Mouse (Mus musculus): ENCODE measurements at regions not wholly inside any gene's neighbourhood (a gene's known extent, or its start where the extent isn't known, plus 50 kb on each side); places are given as distances from the start of the nearest gene placed in this dataset.

- no peak for DNase-seq (ENCODE audit: low spot score in 2 of 2)
Observed at GRCm38 (mm10) chr7:73261750-73262149, 113.6 kb upstream of the Rgma start.

GRCm38 (mm10) chr7:73262526-73262925, 112.8 kb upstream of the Rgma start:
- no peak for DNase-seq (ENCODE audit: low spot score in 2 of 2)

GRCm38 (mm10) chr7:73269626-73270025, 105.7 kb upstream of the Rgma start:
- DNase-seq (ENCODE audit: low spot score in 2 of 2): no peak

- DNase-seq (ENCODE audit: low spot score in 2 of 2): no peak
Observed at GRCm38 (mm10) chr7:73272787-73273186, 102.5 kb upstream of the Rgma start.

- DNase-seq (ENCODE audit: low spot score in 2 of 2): peak; percentile 1 to 51
Observed at GRCm38 (mm10) chr7:73275814-73276271, 99.5 kb upstream of the Rgma start.

- DNase-seq (ENCODE audit: low spot score in 2 of 2): no peak
Observed at GRCm38 (mm10) chr7:73278616-73279015, 96.7 kb upstream of the Rgma start.

- DNase-seq (ENCODE audit: low spot score in 2 of 2): no peak
Observed at GRCm38 (mm10) chr7:73279936-73280445, 95.3 kb upstream of the Rgma start.

- no peak for DNase-seq (ENCODE audit: low spot score in 2 of 2)
Observed at GRCm38 (mm10) chr7:73286244-73286643, 89.1 kb upstream of the Rgma start.

GRCm38 (mm10) chr7:73293337-73293736, 82.0 kb upstream of the Rgma start:
- no peak for DNase-seq (ENCODE audit: low spot score in 2 of 2)

- DNase-seq (ENCODE audit: low spot score in 2 of 2): no peak
Observed at GRCm38 (mm10) chr7:73294399-73294798, 80.9 kb upstream of the Rgma start.

GRCm38 (mm10) chr7:73302501-73302900, 72.8 kb upstream of the Rgma start:
- no peak for DNase-seq (ENCODE audit: low spot score in 2 of 2)

- DNase-seq (ENCODE audit: low spot score in 2 of 2): no peak
Observed at GRCm38 (mm10) chr7:73303818-73304217, 71.5 kb upstream of the Rgma start.

GRCm38 (mm10) chr7:73304799-73305198, 70.5 kb upstream of the Rgma start:
- DNase-seq (ENCODE audit: low spot score in 2 of 2): no peak

GRCm38 (mm10) chr7:73305286-73305975, 69.9 kb upstream of the Rgma start:
- DNase-seq (ENCODE audit: low spot score in 2 of 2): no peak

GRCm38 (mm10) chr7:73306296-73306695, 69.0 kb upstream of the Rgma start:
- no peak for DNase-seq (ENCODE audit: low spot score in 2 of 2)

GRCm38 (mm10) chr7:73306728-73307127, 68.6 kb upstream of the Rgma start:
- no peak for DNase-seq (ENCODE audit: low spot score in 2 of 2)

- DNase-seq (ENCODE audit: low spot score in 2 of 2): no peak
Observed at GRCm38 (mm10) chr7:73307586-73308490, 67.5 kb upstream of the Rgma start.

- no peak for DNase-seq (ENCODE audit: low spot score in 2 of 2)
Observed at GRCm38 (mm10) chr7:73308981-73309380, 66.3 kb upstream of the Rgma start.

- no peak for DNase-seq (ENCODE audit: low spot score in 2 of 2)
Observed at GRCm38 (mm10) chr7:73310056-73310455, 65.3 kb upstream of the Rgma start.

GRCm38 (mm10) chr7:73310581-73311136, 64.7 kb upstream of the Rgma start:
- DNase-seq (ENCODE audit: low spot score in 2 of 2): no peak

- DNase-seq (ENCODE audit: low spot score in 2 of 2): no peak
Observed at GRCm38 (mm10) chr7:73315555-73315954, 59.8 kb upstream of the Rgma start.

GRCm38 (mm10) chr7:73317574-73317973, 57.7 kb upstream of the Rgma start:
- DNase-seq (ENCODE audit: low spot score in 2 of 2): no peak

Measured in urinary bladder, adult 18-20 months (tissue).